In genomic region chr11:84804373-84804772, GRCm38 (mm10) we compare ENCODE assay signal across 8 mouse cellular contexts.
"Had no signal": no experiment of that assay in that cellular context is flagged by ENCODE, and none has a peak within 500 bp of the region (broad histone marks: within the 10 kb centered on the region; RNA-seq: fewer than 3 reads in every experiment).

No protein-coding gene starts in this region.

- DNase-seq: liver, postnatal 0 days; lung, adult 2 months; lung, postnatal 14 days; lung, postnatal 36 days; right cerebral cortex, postnatal 14 days; thymus, adult 2 months; thymus, postnatal 25 days; thymus, postnatal 4 days had no signal
